Mouse (Mus musculus): Measurements from ENCODE around the gene Dnph1. TPM values are rescaled to one million over a fixed set of nuclear protein-coding genes. Genes with fewer than 3 reads are reported as not detected.

Gene Dnph1
- total RNA-seq, 2 experiments from 2014 or later = 4.3 to 10.1 TPM

GRCm38 (mm10) chr17:46502775-46503174 is 6.3 kb downstream of the Dnph1 start:
- no peak for ATAC-seq (ENCODE audit: poor library complexity, severe bottlenecking)

GRCm38 (mm10) chr17:46503847-46504638 is 7.5 kb downstream of the Dnph1 start:
- no peak for ATAC-seq (ENCODE audit: poor library complexity, severe bottlenecking)

DNA sequence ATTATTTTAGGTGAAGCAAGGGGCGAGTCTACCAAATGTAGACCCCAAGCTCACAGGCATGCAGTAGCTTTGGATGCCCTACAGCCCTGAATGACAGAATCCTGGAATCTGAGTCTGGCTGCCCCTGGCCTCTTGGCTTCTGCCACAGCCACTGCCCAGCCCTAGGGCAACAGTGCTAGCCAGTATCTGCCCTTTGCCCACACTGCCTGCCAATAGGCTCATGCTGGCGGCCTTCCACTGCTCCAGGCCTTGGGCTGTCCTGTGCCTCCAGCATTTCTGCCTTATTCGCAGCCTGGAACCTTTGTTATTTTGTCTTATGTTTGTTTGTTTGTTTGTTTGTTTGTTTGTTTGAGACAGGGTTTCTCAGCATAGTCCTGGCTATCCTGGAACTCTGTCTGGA is 9.1 kb downstream of the Dnph1 start:
- ATAC-seq (ENCODE audit: poor library complexity, severe bottlenecking) = no peak

GRCm38 (mm10) chr17:46511059-46511710 is 14.7 kb downstream of the Dnph1 start:
- ATAC-seq (ENCODE audit: poor library complexity, severe bottlenecking) = no peak

- no peak for ATAC-seq (ENCODE audit: poor library complexity, severe bottlenecking)
Measured at GRCm38 (mm10) chr17:46513329-46513728, 16.8 kb downstream of the Dnph1 start.

DNA sequence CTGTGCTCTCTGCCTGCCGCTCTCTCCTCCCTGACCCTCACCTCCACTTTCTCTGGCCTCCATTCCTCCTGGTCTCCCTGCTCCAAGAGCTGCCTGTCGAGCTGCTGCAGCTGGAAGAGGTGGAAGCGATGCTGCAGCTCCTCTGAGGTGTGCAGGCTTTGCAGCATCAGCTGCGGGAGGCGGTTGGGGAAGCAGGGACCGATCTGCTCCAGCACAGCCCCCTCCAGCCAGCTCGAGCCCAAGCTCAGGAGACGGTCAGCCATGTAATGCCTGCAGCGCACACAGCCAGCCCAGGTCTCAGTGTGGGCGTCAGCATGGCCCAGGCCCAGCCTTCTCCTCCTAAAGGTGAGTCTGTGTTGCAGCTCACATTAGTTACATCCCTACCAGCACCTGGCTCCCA is 23.5 kb downstream of the Dnph1 start:
- no peak for ATAC-seq (ENCODE audit: poor library complexity, severe bottlenecking)

DNA sequence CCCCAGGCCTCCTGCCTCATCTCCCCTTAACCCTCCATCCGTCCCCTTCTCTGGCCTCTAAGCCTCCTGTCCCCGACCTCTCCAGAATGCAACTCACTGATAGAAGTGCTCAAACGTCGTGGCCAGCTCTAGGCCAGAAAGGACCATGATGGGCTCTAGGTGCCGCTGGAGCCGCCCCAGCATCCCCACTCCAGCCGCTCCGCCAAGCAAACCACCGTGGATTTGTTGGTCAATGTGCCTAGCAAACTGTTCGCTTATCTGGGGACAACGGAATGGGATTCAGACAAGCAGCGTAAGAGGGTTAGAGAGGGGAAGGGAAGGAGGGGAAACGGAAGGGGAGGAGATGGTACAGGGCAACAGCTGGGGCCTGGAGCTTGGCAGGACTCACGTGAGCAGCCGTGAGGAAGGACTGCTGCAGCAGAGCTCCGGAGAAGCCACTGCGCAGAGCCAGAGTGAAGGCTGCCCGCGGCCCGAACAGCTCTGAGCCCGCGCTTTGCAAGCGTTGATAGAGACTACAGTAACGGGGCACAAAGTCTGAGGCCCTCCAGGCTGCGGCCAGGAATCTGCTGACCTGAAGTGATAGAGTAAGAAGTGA is 24.0 kb downstream of the Dnph1 start:
- peak; percentile 59; the same call in 1 of the 2 replicates for ATAC-seq (ENCODE audit: poor library complexity, severe bottlenecking)

DNA sequence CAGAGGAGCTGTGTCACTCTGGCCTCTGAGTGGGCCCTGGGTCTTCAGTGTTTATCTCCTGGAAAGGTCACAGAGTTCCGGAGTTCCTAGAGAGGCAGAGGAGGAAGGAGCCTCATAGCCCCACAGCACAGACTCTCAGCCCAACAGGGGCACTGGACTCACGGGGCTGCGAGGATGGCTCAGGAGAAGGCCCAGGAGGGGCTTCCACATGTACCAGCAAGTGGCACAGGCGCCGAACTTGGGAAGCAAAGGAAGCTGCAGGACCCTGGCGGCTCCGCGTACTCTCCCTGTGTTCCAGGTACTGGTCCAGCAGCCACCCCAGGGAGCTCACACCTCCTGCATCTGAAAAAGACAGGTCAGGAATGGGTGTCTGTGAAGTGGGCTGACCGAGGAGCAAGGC is 24.7 kb downstream of the Dnph1 start:
- no peak for ATAC-seq (ENCODE audit: poor library complexity, severe bottlenecking)

DNA sequence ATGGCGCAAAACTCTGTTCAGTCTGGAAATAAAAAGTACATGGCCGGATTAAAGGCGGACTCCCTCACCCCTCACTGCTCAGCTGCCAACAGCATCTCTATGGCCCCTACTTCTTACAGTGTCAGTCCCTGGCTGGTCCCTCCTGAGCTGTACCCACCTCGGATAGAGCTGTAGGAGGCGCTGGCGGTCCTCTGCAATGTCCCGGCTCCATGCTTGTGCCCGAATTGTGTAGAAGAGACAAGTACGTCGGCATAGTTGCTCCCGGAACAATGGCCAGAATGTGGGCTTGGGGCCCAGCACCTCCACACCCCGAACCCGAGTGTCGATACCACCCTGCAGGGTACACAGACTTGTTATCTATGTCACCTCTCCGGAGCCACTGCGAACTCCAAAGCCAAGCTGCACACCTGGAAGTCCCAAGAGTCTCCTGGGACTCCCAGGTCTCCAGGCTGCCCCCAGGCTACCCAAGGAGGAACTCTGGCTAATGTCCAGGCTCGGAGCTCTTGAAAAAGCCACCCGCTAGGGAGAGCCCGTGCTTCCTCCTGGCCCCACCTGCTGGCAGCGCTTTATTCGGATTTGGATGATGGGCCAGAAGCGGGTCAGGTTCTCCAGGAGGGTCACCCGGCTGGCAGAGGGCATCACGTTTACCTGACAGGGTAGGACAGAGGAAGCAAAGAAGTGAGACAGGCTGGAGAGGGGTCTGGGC is 25.6 kb downstream of the Dnph1 start:
- ATAC-seq (ENCODE audit: poor library complexity, severe bottlenecking) = no peak

- ATAC-seq (ENCODE audit: poor library complexity, severe bottlenecking) = no peak
Measured at GRCm38 (mm10) chr17:46525065-46525464, 28.6 kb downstream of the Dnph1 start.

GRCm38 (mm10) chr17:46525579-46526307 is 29.2 kb downstream of the Dnph1 start:
- ATAC-seq (ENCODE audit: poor library complexity, severe bottlenecking) = peak; percentile 75

GRCm38 (mm10) chr17:46543661-46544060 is 47.1 kb downstream of the Dnph1 start:
- ATAC-seq (ENCODE audit: poor library complexity, severe bottlenecking) = no peak

GRCm38 (mm10) chr17:46545813-46546564 is 49.5 kb downstream of the Dnph1 start, which contains the start of gene Cul9:
TSS of gene Cul9 (minus strand) at chr17:46546388.
- ATAC-seq (ENCODE audit: poor library complexity, severe bottlenecking) = peak; percentile 77

DNA sequence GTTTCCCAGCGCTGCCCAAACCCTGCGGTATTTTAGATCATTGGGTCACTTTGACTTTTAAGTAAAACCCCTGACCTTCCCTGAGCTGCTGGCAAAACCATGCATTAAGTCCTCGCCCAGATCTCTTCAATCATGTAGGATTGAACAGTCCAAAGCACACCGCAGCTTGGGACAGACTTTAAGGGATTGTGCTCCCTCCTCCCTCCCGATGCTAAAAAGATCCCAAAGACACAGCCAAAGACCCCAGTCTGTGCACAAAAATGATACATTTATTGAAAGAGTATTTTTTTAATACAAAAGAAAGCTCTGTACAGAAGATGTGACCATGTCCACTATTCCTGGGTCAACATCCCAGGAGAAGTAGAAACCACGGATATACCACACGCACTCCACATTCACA is 50.1 kb downstream of the Dnph1 start:
- ATAC-seq (ENCODE audit: poor library complexity, severe bottlenecking) = no peak

DNA sequence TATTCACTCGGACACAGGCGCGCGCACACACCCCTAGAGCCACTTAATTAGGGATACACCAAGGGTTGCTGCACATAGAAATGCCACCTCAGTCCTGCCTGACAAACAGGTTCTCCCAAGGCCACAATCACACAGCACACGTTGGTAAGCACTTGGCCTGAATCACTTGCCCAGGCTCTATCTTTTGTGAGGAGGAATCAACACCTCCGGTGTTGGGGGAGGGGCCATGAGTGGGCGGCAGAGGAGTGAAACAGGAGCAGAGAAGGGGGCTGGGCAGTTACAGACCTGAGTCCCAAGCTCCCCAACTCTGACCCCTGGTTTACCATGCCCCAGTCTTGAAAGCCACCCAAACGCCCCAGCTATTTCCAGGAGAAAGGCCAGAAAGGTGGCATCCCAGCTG is 50.5 kb downstream of the Dnph1 start:
- ATAC-seq (ENCODE audit: poor library complexity, severe bottlenecking) = no peak

DNA sequence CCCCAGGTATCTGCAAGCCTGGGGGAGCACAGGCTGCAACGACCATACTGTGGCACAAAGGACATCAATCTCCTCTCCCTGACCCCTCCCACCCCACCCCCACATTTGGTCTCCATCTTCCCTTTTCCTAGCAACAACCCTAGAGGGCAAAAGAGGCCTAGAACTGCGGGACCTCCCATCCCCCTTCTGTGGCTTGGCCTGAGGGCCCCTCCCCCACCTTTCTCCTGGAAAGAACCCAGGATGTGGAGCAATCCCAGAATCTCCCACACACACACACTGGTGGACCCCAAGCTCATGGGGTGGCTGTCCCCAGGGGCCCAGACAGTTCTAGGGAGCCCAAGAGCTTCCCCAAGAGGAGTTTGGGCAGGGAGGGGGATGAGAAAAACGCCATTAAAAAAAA is 51.4 kb downstream of the Dnph1 start:
- no peak for ATAC-seq (ENCODE audit: poor library complexity, severe bottlenecking)

- ATAC-seq (ENCODE audit: poor library complexity, severe bottlenecking) = no peak
Measured at GRCm38 (mm10) chr17:46548741-46549140, 52.2 kb downstream of the Dnph1 start.

- peak; percentile 60 for ATAC-seq (ENCODE audit: poor library complexity, severe bottlenecking)
Measured at GRCm38 (mm10) chr17:46549193-46549592, 52.7 kb downstream of the Dnph1 start.

Data from megakaryocyte, adult 5-6 weeks (primary cell).